Mouse (Mus musculus): ENCODE results near the gene Stard3.

The Stard3 gene

DNA sequence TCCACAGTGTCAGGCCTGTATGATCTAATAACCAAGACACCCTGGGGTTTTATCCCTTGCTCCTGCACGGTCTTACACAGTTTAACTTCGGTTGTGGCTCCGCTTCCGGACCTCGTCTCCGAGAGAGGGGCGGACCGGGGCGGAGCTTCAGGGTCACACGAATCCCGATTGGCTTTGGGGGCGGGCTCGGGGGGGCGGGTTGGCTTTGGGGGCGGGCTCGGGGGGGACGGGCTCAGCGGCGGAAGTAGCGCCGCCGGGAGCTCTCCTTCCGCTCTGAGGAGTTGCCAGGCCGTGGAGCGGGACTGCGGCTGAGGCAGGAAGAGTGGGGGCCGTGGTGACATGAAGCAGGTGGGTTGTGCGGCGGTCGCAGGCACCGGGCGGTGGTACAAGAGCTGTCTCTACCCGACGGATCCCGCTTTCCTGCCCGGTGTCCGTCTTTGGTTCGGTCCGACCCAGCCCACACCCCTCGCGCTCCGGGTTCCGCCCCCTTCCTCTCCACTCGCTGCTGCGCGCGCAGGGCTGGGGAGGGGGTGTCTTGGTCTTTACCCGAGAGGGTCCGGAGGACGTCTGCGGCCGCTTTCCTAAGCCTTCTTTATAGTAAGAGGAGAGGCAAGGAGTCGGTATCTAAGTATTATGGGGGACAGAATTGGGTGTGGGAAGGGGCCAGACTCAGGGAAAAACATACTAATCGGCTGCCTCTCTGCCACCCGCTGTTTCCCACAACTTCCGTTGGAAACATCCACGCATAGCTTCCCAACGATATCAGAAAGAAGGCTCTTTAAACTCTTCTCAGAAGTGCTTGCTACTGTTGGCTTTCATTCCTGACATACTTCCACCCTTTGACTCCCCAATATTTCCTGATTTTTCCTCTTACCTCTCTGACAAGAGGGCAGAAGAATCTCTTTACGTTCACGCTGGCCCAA, at the start of gene Stard3:
Gene Stard3, plus strand, starts transcription at position 208 of the 923 bp plus-strand sequence.
- DNase-seq = peak; percentile 92

GRCm38 (mm10) chr11:98313790-98314323, 44.3 kb upstream of the Stard3 start:
- peak; percentile 51 for DNase-seq

DNA sequence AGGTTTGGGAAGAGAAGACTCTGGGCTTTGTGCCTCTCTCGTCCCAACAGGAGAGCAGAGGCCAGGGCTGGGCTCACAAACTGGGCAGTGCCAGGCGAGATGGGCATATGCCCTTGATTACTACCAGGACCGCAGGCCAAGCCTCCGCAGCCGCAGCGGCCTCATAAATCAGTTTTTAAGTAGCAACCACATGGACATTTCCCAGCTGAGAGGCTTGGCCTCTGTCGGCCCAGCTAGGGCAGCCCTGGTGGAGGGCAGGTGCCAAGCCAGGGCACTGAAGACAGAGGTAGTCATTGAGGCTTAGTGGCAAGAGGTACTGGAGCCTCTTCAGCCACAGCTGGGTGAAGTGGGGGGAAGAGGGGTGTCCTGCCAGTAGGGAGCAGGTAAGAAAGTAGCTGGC, 40.7 kb upstream of the Stard3 start:
- no peak for DNase-seq

- DNase-seq = no peak
Measured at GRCm38 (mm10) chr11:98318421-98319116, 39.6 kb upstream of the Stard3 start.

GRCm38 (mm10) chr11:98319120-98319519, 39.0 kb upstream of the Stard3 start:
- DNase-seq = no peak

- no peak for DNase-seq
Measured at GRCm38 (mm10) chr11:98319544-98319943, 38.6 kb upstream of the Stard3 start.

DNA sequence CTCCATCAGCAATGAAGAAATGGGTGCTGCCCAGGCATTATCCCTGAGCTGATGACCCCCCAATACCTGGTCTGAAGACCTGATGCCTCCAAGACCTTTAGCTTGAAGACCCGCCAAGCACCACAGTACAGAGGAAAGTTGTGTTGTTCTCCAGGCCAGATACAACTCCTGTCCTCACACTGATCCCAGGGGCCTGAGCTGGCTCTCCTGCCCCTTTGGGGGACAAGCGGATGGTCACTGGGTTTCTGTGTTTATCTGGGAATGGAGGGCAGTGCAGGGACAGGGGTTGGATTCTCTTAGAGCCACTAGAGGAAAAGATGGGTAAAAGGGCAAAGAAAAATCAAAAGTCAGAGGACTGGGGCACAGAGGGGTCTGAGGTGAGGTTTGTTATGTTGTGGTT, 38.2 kb upstream of the Stard3 start:
- no peak for DNase-seq

DNA sequence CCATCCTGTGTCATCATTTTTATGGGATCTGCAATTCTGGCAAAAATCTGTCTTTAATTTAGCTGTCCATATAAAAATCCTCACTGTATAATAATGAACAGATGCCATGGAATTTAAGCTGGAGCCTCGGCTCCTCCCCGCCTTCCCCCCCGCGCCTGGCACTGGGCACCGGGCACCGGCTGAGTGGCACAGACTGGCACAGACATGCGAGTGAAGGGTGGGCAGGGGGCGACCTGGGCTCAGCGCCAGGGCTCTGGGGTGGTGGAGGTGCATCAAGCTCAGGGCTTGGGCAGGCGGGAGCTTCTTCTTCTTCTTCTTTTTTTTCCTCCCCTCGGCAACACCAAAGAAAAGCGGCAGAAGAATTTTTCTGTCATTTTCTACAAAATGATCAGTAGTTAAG, 37.8 kb upstream of the Stard3 start:
- no peak for DNase-seq

DNA sequence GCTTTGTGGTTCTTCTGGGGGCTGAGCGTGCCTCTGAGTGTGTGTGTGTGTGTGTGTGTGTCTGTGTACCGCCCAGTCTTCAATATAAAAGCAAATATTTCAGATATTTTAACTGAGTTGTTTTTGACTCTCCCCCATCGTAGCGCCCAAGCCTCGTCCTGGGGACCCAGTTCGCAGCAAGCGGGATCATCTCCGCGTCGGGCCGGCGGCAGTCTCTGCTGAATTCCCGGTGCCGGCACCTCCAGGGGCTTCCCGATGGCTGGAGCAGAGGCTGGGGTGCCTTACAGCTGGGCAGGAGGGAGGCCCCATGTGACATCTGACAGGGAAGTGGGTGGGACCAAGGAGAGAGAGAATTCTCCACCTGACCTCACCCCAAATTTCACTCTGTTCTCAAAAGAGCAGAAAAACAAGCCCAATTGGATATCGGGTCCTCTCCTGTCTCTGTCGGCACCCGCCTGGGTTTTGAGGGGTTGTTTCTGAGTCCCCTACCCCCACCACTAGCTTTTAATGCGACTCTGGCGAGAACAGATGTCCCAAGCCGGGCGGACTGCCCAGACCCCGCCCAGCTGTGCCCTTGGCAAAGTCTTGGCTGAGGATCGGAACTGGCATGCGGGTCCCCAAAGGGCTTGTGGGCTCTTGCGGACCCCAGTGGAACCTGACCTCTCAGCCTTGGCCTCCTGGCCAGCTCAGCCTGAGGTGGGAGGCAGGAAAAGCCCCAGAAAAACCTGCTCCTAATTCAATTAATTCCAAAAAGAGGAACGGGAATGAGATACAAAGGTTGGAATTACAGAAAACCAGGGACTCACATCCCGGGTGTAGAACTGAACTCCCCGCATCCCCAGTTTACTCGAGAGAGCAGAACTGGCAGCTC, 37.1 kb upstream of the Stard3 start:
- no peak for DNase-seq

GRCm38 (mm10) chr11:98321677-98322003, 36.5 kb upstream of the Stard3 start:
- no peak for DNase-seq

- no peak for DNase-seq
Measured at GRCm38 (mm10) chr11:98322159-98322558, 36.0 kb upstream of the Stard3 start.

DNA sequence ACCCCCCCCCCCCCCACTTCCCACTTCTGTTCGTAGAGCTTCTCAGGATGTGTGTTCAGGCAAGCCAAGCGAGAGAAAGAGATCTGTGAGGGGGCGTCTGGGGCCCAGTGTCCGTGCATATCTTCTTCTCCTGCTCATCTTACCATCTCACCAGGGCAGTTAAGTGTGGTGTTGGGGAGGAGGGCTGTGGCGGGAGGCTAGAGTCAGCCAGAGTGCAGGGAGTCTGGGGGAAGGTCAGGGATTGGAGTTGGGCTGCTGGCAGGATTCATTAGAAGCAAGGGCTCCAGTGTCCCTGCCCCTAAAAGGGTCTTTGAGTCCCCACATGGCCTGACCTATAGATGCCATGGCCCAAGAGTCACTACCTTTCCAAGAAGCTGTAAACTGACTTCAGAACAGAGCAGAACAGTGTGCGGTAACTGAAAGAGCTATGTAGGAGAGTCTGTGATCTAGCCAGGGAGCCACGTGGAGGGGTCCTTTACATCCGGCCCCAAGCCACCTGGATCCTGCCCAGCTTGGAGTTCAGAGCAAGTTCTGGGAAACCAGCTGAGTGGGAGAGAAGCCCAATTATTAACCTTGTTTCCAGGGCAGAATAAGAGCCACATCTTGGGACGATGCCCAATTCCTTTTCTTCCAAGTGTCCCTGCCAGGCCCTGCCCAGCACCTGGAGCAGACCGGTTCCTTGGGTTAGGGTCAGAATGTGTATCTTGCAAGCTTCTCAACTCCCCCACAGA, 34.9 kb upstream of the Stard3 start:
- DNase-seq = no peak

DNA sequence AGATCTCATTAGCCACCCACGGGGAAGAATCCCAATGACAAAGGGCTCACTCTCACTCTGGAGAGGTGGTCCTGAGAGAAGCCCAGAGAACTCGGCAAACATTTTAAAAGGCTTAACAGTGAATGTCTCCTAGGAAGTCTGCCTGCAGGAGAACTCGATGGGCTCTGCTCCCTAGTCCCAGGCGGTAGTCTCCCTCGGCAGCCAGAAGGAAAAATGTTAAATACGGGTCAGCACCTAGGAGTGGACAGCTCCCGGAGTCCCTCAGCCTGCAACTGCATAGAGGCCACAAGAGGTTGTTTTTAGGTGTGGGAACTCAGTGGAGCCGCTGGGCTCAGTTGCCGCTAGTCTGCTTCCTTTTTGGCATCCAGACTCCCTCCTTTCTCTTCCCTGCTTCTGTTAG, 34.2 kb upstream of the Stard3 start:
- DNase-seq = peak; percentile 50

DNA sequence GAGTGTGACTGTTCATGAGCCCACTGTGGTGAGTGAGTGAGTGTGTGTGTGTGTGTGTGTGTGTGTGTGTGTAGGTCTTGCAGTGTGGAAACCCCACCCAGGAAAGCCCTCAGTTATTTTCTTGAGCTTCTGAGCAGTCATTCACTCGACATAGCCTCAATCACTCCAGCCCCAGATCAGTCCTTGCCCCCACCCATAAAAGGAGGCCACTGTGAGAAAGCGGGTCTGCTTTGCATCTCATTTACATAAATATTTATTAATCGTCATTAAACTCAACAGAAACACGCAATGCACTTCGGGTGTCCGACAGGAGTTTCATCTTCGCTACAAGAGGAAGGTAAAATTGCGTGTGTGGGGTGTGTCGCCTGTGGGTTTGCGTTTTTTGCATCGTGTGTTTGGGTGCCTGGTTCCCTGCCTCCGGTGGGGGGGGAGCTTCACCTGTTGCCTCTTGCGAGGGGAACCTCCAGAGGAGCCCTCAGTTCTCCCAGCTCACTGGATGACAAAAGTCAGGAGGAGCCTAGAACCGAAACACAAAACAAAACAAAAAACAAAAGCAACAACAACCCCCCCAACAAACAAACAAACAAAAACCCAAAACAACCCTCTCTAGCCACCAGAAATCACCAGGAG, 32.9 kb upstream of the Stard3 start:
- DNase-seq = no peak

DNA sequence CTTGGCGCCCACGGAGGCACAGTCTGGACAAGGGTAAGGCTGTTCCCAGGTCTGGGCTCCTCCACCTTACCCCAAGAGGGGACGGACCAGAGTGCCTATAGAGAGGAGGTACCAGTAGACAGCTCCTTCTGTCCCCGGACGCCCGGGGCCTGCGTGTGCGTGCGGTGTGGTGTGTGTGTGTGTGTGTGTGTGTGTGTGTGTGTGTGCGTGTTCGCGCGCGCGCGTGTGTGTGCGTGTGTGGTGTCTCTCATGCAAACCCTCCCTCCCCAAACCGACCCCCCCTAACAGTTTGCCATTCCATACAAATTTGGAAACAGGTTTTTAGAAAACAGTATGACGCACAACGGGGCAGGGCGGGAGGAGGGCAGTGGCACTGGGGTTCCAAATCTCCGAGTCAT, 32.3 kb upstream of the Stard3 start:
- no peak for DNase-seq

DNA sequence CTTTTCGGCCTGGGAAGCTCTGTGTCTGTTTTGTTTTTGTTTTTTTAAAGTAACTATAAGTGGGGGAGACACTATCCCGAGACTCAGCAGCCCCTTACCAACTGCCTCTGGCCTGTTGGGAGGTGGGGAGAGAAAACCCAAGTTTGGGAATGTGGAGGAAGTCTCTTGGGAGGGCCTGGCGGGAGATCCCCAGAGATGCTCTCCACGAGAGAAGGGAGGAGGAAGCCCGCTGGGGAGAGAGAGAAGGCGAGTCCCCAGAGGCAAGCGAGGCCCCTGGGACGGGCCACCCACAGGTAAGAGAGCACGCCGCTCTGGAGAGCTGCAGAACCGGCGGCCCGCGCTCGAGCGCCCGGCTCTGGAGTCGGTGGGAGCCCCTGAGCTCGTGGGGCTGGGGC, 31.4 kb upstream of the Stard3 start:
- DNase-seq = no peak

GRCm38 (mm10) chr11:98327136-98328030, 30.8 kb upstream of the Stard3 start:
- no peak for DNase-seq

GRCm38 (mm10) chr11:98328031-98328370, 30.2 kb upstream of the Stard3 start:
- no peak for DNase-seq

- DNase-seq = no peak
Measured at GRCm38 (mm10) chr11:98328371-98329069, 29.6 kb upstream of the Stard3 start.
